Mouse (Mus musculus) limb, embryonic 15.5 days (tissue): ENCODE measurements at regions not wholly inside any gene's neighbourhood (a gene's known extent, or its start where the extent isn't known, plus 50 kb on each side); places are given as distances from the start of the nearest gene placed in this dataset.

Experiments used
- ATAC-seq: fragments of 200-750 bp; cut with Nextera tagmentation; 2 replicates; pipeline ENCODE4 v1.8.0; 2017; ENCODE audit warnings: low read depth, moderate TSS enrichment; ENCODE audit not compliant: insufficient number of reproducible peaks, low FRiP score, low TSS enrichment
- H3K27ac ChIP-seq: fragments of 300-500 bp; sonication (generic); 2 replicates; pipeline ENCODE4 v1.5.1; 2015; ENCODE audit warnings: moderate library complexity, mild to moderate bottlenecking, inconsistent platforms
- H3K27me3 ChIP-seq: fragments of 300-500 bp; sonication (generic); 2 replicates; pipeline ENCODE4 v1.6.1; 2015; ENCODE audit warnings: inconsistent platforms
- H3K36me3 ChIP-seq: fragments of 300-500 bp; sonication (generic); 2 replicates; pipeline ENCODE4 v1.6.1; 2015; ENCODE audit warnings: inconsistent platforms
- H3K4me1 ChIP-seq: fragments of 300-500 bp; sonication (generic); 2 replicates; pipeline ENCODE4 v1.6.1; 2015; ENCODE audit warnings: inconsistent platforms
- H3K4me2 ChIP-seq: fragments of 300-500 bp; sonication (generic); 2 replicates; pipeline ENCODE4 v1.6.1; 2015; ENCODE audit warnings: mild to moderate bottlenecking, inconsistent platforms
- H3K4me3 ChIP-seq: fragments of 300-500 bp; sonication (generic); 2 replicates; pipeline ENCODE4 v1.5.1; 2015; ENCODE audit warnings: mild to moderate bottlenecking, inconsistent platforms
- H3K9ac ChIP-seq: fragments of 300-500 bp; sonication (generic); 2 replicates; pipeline ENCODE4 v1.6.1; 2015; ENCODE audit warnings: inconsistent platforms
- H3K9me3 ChIP-seq: fragments of 300-500 bp; sonication (generic); 2 replicates; pipeline ENCODE4 v1.6.1; 2016; ENCODE audit warnings: inconsistent platforms
- WGBS: fragments of 180-500 bp; shearing (Covaris S2); methylation state at CpG from one replicate; pipeline ENCODE4 v1.1.7; 2015; 5-methylcytosine and 5-hydroxymethylcytosine counted together

GRCm38 (mm10) chr15:97163971-97164370 lies 82.9 kb upstream of the Pced1b start:
- Histone ChIP-seq H3K9me3 (no peaks in the 10 kb centered on the region), H3K4me2 (no peak overlapping the region), H3K27me3 (no peaks in the 10 kb centered on the region), H3K4me3 (no peak overlapping the region), H3K9ac (no peak overlapping the region), H3K36me3 (no peaks in the 10 kb centered on the region), H3K4me1 (0 out of 2 replicates have a peak, but pooled peaks cover 3% of the 10 kb centered on the region), H3K27ac (no peak overlapping the region)
- WGBS = 82% methylated on average over 6 of the region's 6 CpGs
- ATAC-seq = no peak

- ATAC-seq = no peak
- 89% methylated on average over 8 of the region's 8 CpGs for WGBS
- no peaks in the 10 kb centered on the region for H3K27me3 ChIP-seq
- no peaks in the 10 kb centered on the region for H3K9me3 ChIP-seq
- H3K4me3 ChIP-seq = no peak overlapping the region
- H3K4me2 ChIP-seq = no peak overlapping the region
- 0 out of 2 replicates have a peak, but pooled peaks cover 6% of the 10 kb centered on the region for H3K4me1 ChIP-seq
- no peak overlapping the region for H3K27ac ChIP-seq
- H3K9ac ChIP-seq = no peak overlapping the region
- H3K36me3 ChIP-seq = no peaks in the 10 kb centered on the region
Measured at GRCm38 (mm10) chr15:97163090-97163489, 83.8 kb upstream of the Pced1b start.

GRCm38 (mm10) chr15:97162305-97162704 lies 84.6 kb upstream of the Pced1b start:
- no peak overlapping the region for H3K9ac ChIP-seq
- 89% methylated on average over 8 of the region's 8 CpGs for WGBS
- H3K4me2 ChIP-seq = no peak overlapping the region

GRCm38 (mm10) chr15:97161530-97161929 lies 85.4 kb upstream of the Pced1b start:
- H3K27ac ChIP-seq = no peak overlapping the region
- ATAC-seq = no peak
- no peak overlapping the region for H3K4me2 ChIP-seq
- H3K4me3 ChIP-seq = no peak overlapping the region
- H3K27me3 ChIP-seq = no peaks in the 10 kb centered on the region
- WGBS = 83% methylated on average over 5 of the region's 5 CpGs
- no peak overlapping the region for H3K9ac ChIP-seq
- H3K36me3 ChIP-seq = no peaks in the 10 kb centered on the region
- no peaks in the 10 kb centered on the region for H3K9me3 ChIP-seq
- 0 out of 2 replicates have a peak, but pooled peaks cover 11% of the 10 kb centered on the region for H3K4me1 ChIP-seq

More at GRCm38 (mm10) chr15:97162305-97162704, 84.6 kb upstream of the Pced1b start:
- H3K4me1 ChIP-seq = 0 out of 2 replicates have a peak, but pooled peaks cover 11% of the 10 kb centered on the region
- no peak overlapping the region for H3K4me3 ChIP-seq
- H3K36me3 ChIP-seq = no peaks in the 10 kb centered on the region
- no peaks in the 10 kb centered on the region for H3K9me3 ChIP-seq
- H3K27me3 ChIP-seq = no peaks in the 10 kb centered on the region
- ATAC-seq = no peak
- H3K27ac ChIP-seq = no peak overlapping the region

- Histone ChIP-seq H3K4me2 (no peak overlapping the region), H3K27ac (no peak overlapping the region), H3K9me3 (no peaks in the 10 kb centered on the region), H3K27me3 (no peaks in the 10 kb centered on the region), H3K9ac (no peak overlapping the region), H3K4me1 (no peaks in the 10 kb centered on the region), H3K4me3 (no peak overlapping the region), H3K36me3 (no peaks in the 10 kb centered on the region)
- ATAC-seq = no peak
- WGBS = 67% methylated on average over 8 of the region's 8 CpGs
Measured at GRCm38 (mm10) chr15:97152354-97152753, 94.6 kb upstream of the Pced1b start.

GRCm38 (mm10) chr15:97151793-97152192 lies 95.1 kb upstream of the Pced1b start:
- Histone ChIP-seq H3K4me2 (no peak overlapping the region), H3K9me3 (no peaks in the 10 kb centered on the region), H3K27ac (no peak overlapping the region), H3K4me3 (no peak overlapping the region), H3K4me1 (no peaks in the 10 kb centered on the region), H3K36me3 (no peaks in the 10 kb centered on the region), H3K9ac (no peak overlapping the region), H3K27me3 (no peaks in the 10 kb centered on the region)
- WGBS = 75% methylated on average over 12 of the region's 12 CpGs
- no peak for ATAC-seq

- no peak overlapping the region for H3K4me3 ChIP-seq
- H3K27ac ChIP-seq = no peak overlapping the region
- H3K27me3 ChIP-seq = no peaks in the 10 kb centered on the region
- no peak for ATAC-seq
- no peaks in the 10 kb centered on the region for H3K4me1 ChIP-seq
- no peak overlapping the region for H3K4me2 ChIP-seq
- no peak overlapping the region for H3K9ac ChIP-seq
- H3K9me3 ChIP-seq = no peaks in the 10 kb centered on the region
- WGBS = 84% methylated on average over 10 of the region's 10 CpGs
- H3K36me3 ChIP-seq = no peaks in the 10 kb centered on the region
Measured at GRCm38 (mm10) chr15:97150983-97151735, 95.4 kb upstream of the Slc38a4 start.

GRCm38 (mm10) chr15:97141958-97142357 lies 86.2 kb upstream of the Slc38a4 start:
- 70% methylated on average over 2 of the region's 2 CpGs for WGBS

GRCm38 (mm10) chr15:97138265-97138664 lies 82.5 kb upstream of the Slc38a4 start:
- whole genome bisulfite sequencing = 63% methylated on average over 3 of the region's 3 CpGs
- ATAC-seq = no peak
- no peaks in the 10 kb centered on the region for H3K36me3 ChIP-seq
- H3K4me1 ChIP-seq = no peaks in the 10 kb centered on the region
- no peaks in the 10 kb centered on the region for H3K27me3 ChIP-seq
- H3K27ac ChIP-seq = no peak overlapping the region
- no peaks in the 10 kb centered on the region for H3K9me3 ChIP-seq
- no peak overlapping the region for H3K9ac ChIP-seq
- no peak overlapping the region for H3K4me2 ChIP-seq
- H3K4me3 ChIP-seq = no peak overlapping the region

More at GRCm38 (mm10) chr15:97141958-97142357, 86.2 kb upstream of the Slc38a4 start:
- H3K36me3 ChIP-seq = no peaks in the 10 kb centered on the region
- ATAC-seq = no peak
- H3K27me3 ChIP-seq = no peaks in the 10 kb centered on the region
- no peak overlapping the region for H3K27ac ChIP-seq
- H3K9me3 ChIP-seq = no peaks in the 10 kb centered on the region
- no peak overlapping the region for H3K9ac ChIP-seq
- H3K4me2 ChIP-seq = no peak overlapping the region
- 0 out of 2 replicates have a peak, but pooled peaks cover 6% of the 10 kb centered on the region for H3K4me1 ChIP-seq
- no peak overlapping the region for H3K4me3 ChIP-seq

GRCm38 (mm10) chr15:97135291-97135690 lies 79.5 kb upstream of the Slc38a4 start:
- no peak for ATAC-seq
- Histone ChIP-seq H3K9ac (no peak overlapping the region), H3K9me3 (no peaks in the 10 kb centered on the region), H3K27ac (no peak overlapping the region), H3K4me2 (no peak overlapping the region), H3K27me3 (no peaks in the 10 kb centered on the region), H3K36me3 (no peaks in the 10 kb centered on the region), H3K4me1 (no peaks in the 10 kb centered on the region), H3K4me3 (no peak overlapping the region)
- WGBS = 6% methylated on average over 11 of the region's 11 CpGs

- H3K9me3 ChIP-seq = no peaks in the 10 kb centered on the region
- no peak overlapping the region for H3K9ac ChIP-seq
- no peaks in the 10 kb centered on the region for H3K4me1 ChIP-seq
- ATAC-seq = no peak
- H3K36me3 ChIP-seq = no peaks in the 10 kb centered on the region
- whole genome bisulfite sequencing = 90% methylated on average over 8 of the region's 8 CpGs
- no peaks in the 10 kb centered on the region for H3K27me3 ChIP-seq
- H3K4me2 ChIP-seq = no peak overlapping the region
- no peak overlapping the region for H3K27ac ChIP-seq
- no peak overlapping the region for H3K4me3 ChIP-seq
Measured at GRCm38 (mm10) chr15:97127771-97128170, 72.0 kb upstream of the Slc38a4 start.

GRCm38 (mm10) chr15:97125836-97126822 lies 70.4 kb upstream of the Slc38a4 start:
- no peak overlapping the region for H3K27ac ChIP-seq
- no peaks in the 10 kb centered on the region for H3K27me3 ChIP-seq
- no peaks in the 10 kb centered on the region for H3K9me3 ChIP-seq
- no peak overlapping the region for H3K9ac ChIP-seq
- ATAC-seq = no peak
- no peaks in the 10 kb centered on the region for H3K36me3 ChIP-seq
- no peak overlapping the region for H3K4me3 ChIP-seq
- no peaks in the 10 kb centered on the region for H3K4me1 ChIP-seq
- 87% methylated on average over 15 of the region's 15 CpGs for WGBS
- no peak overlapping the region for H3K4me2 ChIP-seq
